Mouse (Mus musculus) lung, adult 2 months (tissue): ENCODE measurements around the gene Bmp7.

Experiments used
- CTCF ChIP-seq: fragments of 200-500 bp; IDR thresholded peaks from 2 replicates; pipeline ENCODE4 v1.5.1; 2011; ENCODE audit warnings: mild to moderate bottlenecking, low read length, control low read depth; ENCODE audit not compliant: insufficient read depth
- POLR2A ChIP-seq: fragments of 200-500 bp; IDR thresholded peaks from 2 replicates; pipeline ENCODE4 v1.6.1; 2011; ENCODE audit warnings: low read depth, mild to moderate bottlenecking, control low read depth, low read length, borderline replicate concordance; ENCODE audit errors: extremely low read depth

DNA sequence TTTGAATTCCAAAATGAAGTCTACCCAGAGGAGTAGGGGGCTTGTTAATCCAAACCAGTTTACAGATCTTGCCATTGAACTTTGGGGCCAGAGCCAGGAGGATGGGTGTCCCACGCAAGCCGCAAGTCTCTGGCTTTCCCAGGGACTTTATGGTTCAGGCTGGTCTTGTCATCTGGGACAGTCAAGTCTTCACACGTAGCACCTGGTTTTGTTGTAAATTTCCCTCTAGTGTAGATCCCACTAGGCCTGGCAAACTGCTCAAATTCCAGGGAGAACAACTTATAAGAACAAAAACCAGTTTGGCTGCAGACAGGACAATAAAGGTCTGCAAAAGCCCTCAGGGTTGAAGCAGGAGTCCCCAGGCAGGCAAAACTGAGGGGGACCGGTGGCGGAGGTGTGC lies 3.3 kb downstream of the Bmp7 start:
- no peak for TF ChIP-seq CTCF
- no peak for TF ChIP-seq POLR2A
